In the genomic region with DNA sequence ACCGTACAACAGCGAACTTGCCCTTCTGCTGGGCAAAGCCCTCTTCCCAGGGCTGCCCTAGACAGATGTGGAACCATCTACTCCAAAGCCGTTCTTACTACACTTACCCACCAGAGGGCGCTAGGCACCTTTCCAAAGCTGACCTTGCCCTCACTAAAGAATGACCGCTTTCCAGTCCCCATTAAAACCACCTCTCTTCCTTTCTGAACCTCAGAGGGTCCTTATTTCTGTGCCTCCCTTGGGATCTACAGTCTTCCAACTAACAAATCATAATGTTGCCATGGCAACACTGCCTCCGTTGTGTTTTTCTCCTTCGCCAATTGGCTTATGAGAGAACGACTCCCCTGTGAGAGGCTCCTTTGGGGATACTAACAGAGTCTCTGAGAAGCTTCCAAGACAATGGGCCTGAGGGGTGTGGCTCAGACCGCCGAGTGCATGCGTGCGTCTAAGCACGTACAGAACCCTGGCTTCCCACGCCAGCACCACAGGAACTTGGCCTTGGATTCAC, we compare ENCODE assay signal across 1 mouse cellular context.
TF ChIP-seq lines count a peak whose summit lies in the region.

No protein-coding gene starts in this region.

TF ChIP-seq in CH12.LX, 34 proteins besides CTCF, POLR2A, EP300 and RAD21 (continued from another document):
- TF ChIP-seq SMC3 (IDR thresholded peaks at IDR 0.05; ENCODE audit: low read depth, low read length) = peak; percentile 68
- no peak for TF ChIP-seq GABPA (IDR thresholded peaks at IDR 0.05; ENCODE audit: insufficient replicate concordance, low read depth, low read length)
- TF ChIP-seq JUN (IDR thresholded peaks at IDR 0.05; ENCODE audit: insufficient read depth, low read depth, low read length) = no peak
- no peak for TF ChIP-seq UBTF (IDR thresholded peaks at IDR 0.05; ENCODE audit: low read depth, low read length)
- TF ChIP-seq KAT2A (IDR thresholded peaks at IDR 0.05; ENCODE audit: insufficient replicate concordance, low read length) = no peak
